9 mouse cellular contexts compared by ENCODE assay signal in genomic region chr10:41434624-41435023, GRCm38 (mm10). TPM values are rescaled to one million over a fixed set of nuclear protein-coding genes. Genes with fewer than 3 reads are reported as not detected.
DNase-seq lines count a peak whose midpoint lies in the region; ATAC-seq and TF ChIP-seq lines count a peak whose summit lies in the region.
"Had no signal": no experiment of that assay in that cellular context is flagged by ENCODE, and none has a peak within 500 bp of the region (broad histone marks: within the 10 kb centered on the region; RNA-seq: fewer than 3 reads in every experiment).

No protein-coding gene starts in this region.

- no peak for TF ChIP-seq POLR2A in thymus, adult 2 months (IDR thresholded peaks at IDR 0.05; ENCODE audit: control insufficient read depth, extremely low read depth, insufficient read depth, low read length, poor library complexity)

- H3K4me1 ChIP-seq in midbrain, embryonic 11.5 days (ENCODE audit: control insufficient read depth, insufficient read depth, low read length): no peaks in the 10 kb centered on the region
- no peaks in the 10 kb centered on the region for H3K4me1 ChIP-seq in midbrain, embryonic 15.5 days
- no peaks in the 10 kb centered on the region for H3K4me1 ChIP-seq in liver, embryonic 13.5 days (replicated peaks)
- H3K4me1 ChIP-seq in thymus, adult 2 months (replicated peaks; ENCODE audit: control insufficient read depth, insufficient read depth, low read length): no peaks in the 10 kb centered on the region
- H3K4me1 ChIP-seq: limb, embryonic 13.5 days had no signal

- no peaks in the 10 kb centered on the region for H3K9me3 ChIP-seq in midbrain, embryonic 11.5 days (ENCODE audit: control insufficient read depth, low read length)
- H3K9me3 ChIP-seq in midbrain, embryonic 15.5 days: no peaks in the 10 kb centered on the region
- H3K9me3 ChIP-seq in liver, embryonic 13.5 days (replicated peaks): no peaks in the 10 kb centered on the region
- H3K9me3 ChIP-seq: limb, embryonic 13.5 days had no signal

- TF ChIP-seq CTCF in thymus, adult 2 months (IDR thresholded peaks at IDR 0.05; ENCODE audit: borderline replicate concordance, control insufficient read depth, extremely low read depth, insufficient read depth, low read length, poor library complexity): no peak

- no peak overlapping the region for H3K9ac ChIP-seq in midbrain, embryonic 11.5 days (ENCODE audit: low read length)
- H3K9ac ChIP-seq in midbrain, embryonic 15.5 days: no peak overlapping the region
- no peak overlapping the region for H3K9ac ChIP-seq in liver, embryonic 13.5 days
- H3K9ac ChIP-seq: limb, embryonic 13.5 days had no signal

- no peak for ATAC-seq in midbrain, embryonic 11.5 days (ENCODE audit: low FRiP score)
- no peak for ATAC-seq in midbrain, embryonic 15.5 days (replicated peaks)
- ATAC-seq in liver, embryonic 13.5 days (ENCODE audit: low read depth): no peak

- no peak overlapping the region for H3K4me2 ChIP-seq in midbrain, embryonic 11.5 days
- no peak overlapping the region for H3K4me2 ChIP-seq in midbrain, embryonic 15.5 days
- no peak overlapping the region for H3K4me2 ChIP-seq in liver, embryonic 13.5 days
- H3K4me2 ChIP-seq: limb, embryonic 13.5 days had no signal

- H3K27ac ChIP-seq in midbrain, embryonic 11.5 days (ENCODE audit: low read depth, low read length): no peak overlapping the region
- no peak overlapping the region for H3K27ac ChIP-seq in midbrain, embryonic 15.5 days
- no peak overlapping the region for H3K27ac ChIP-seq in liver, embryonic 13.5 days
- H3K27ac ChIP-seq in thymus, adult 2 months (ENCODE audit: control insufficient read depth, insufficient read depth, low read length): no peak overlapping the region
- H3K27ac ChIP-seq: limb, embryonic 13.5 days had no signal

- no peak overlapping the region for H3K4me3 ChIP-seq in midbrain, embryonic 11.5 days (ENCODE audit: low read depth, low read length)
- H3K4me3 ChIP-seq in midbrain, embryonic 15.5 days: no peak overlapping the region
- H3K4me3 ChIP-seq in liver, embryonic 13.5 days (replicated peaks): no peak overlapping the region
- H3K4me3 ChIP-seq in thymus, adult 2 months (ENCODE audit: control insufficient read depth, insufficient read depth, low read length): no peak overlapping the region
- H3K4me3 ChIP-seq: erythroblast, embryonic 14.5 days; limb, embryonic 13.5 days had no signal

- intact Hi-C loops in heart, postnatal 36 days (cut with DNase I): loop anchor here (10.0 kb wide), 2 partner anchors 70 to 250 kb away; no protein-coding TSS in a partner anchor

- no peaks in the 10 kb centered on the region for H3K36me3 ChIP-seq in midbrain, embryonic 11.5 days (ENCODE audit: control insufficient read depth, insufficient read depth, low read length)
- no peaks in the 10 kb centered on the region for H3K36me3 ChIP-seq in midbrain, embryonic 15.5 days (replicated peaks)
- H3K36me3 ChIP-seq in liver, embryonic 13.5 days: no peaks in the 10 kb centered on the region
- no peaks in the 10 kb centered on the region for H3K36me3 ChIP-seq in thymus, adult 2 months (ENCODE audit: control insufficient read depth, insufficient read depth, low read length)
- H3K36me3 ChIP-seq: limb, embryonic 13.5 days had no signal

- peaks cover 5% of the 10 kb centered on the region for H3K27me3 ChIP-seq in midbrain, embryonic 11.5 days (ENCODE audit: control insufficient read depth, insufficient read depth, low read length)
- peaks cover 4% of the 10 kb centered on the region for H3K27me3 ChIP-seq in midbrain, embryonic 15.5 days (replicated peaks)
- 0 out of 2 replicates have a peak, but pooled peaks cover 8% of the 10 kb centered on the region for H3K27me3 ChIP-seq in liver, embryonic 13.5 days
- no peaks in the 10 kb centered on the region for H3K27me3 ChIP-seq in thymus, adult 2 months (ENCODE audit: control insufficient read depth, insufficient read depth, low read length)

- DNase-seq in midbrain, embryonic 11.5 days (ENCODE audit: low spot score, missing footprints): peak; percentile 85
- DNase-seq in NIH3T3 (ENCODE audit: low read depth): peak; percentile 77
- peak; percentile 39 for DNase-seq in cerebellum, adult 8-10 months
- DNase-seq in heart, postnatal 36 days: peak; percentile 57 to 66
- peak; percentile 13 for DNase-seq in liver, embryonic 13.5 days
- DNase-seq in thymus, adult 2 months: peak; percentile 59

- WGBS in midbrain, embryonic 11.5 days: 25% methylated on average over 4 of the region's 4 CpGs
- 24% methylated on average over 4 of the region's 4 CpGs for WGBS in midbrain, embryonic 15.5 days
- WGBS in liver, embryonic 13.5 days (ENCODE audit: insufficient replicate concordance): 26% methylated on average over 4 of the region's 4 CpGs
- 32% methylated on average over 4 of the region's 4 CpGs for WGBS in thymus, adult 2 months

RNA-seq across cellular contexts. Expression of gene Zbtb24, which starts 15.6 kb away (rescaled TPM):
- 19.1 TPM in 2 replicates for polyA plus RNA-seq in midbrain, embryonic 11.5 days (2014; fragmentation: Nextera tagmentation; extraction: Ambion mirVana)
- polyA plus RNA-seq in midbrain, embryonic 15.5 days (2015; fragmentation: Nextera tagmentation; extraction: Ambion mirVana): 19.8 and 22.3 TPM in 2 replicates
- total RNA-seq in heart, postnatal 36 days (2021): 1 to 10 TPM; 8.6 to 8.9 TPM
- polyA plus RNA-seq in liver, embryonic 13.5 days (2015; fragmentation: Nextera tagmentation; extraction: Ambion mirVana): 5.2 and 5.7 TPM in 2 replicates
- 31.4 and 31.6 TPM in 2 replicates for polyA plus RNA-seq in thymus, adult 2 months (2012; rRNA removed)

RNA-seq across cellular contexts. Expression of gene Mical1, which starts 41.5 kb away (rescaled TPM):
- 34.0 and 36.6 TPM in 2 replicates for polyA plus RNA-seq in midbrain, embryonic 11.5 days (2014; fragmentation: Nextera tagmentation; extraction: Ambion mirVana)
- polyA plus RNA-seq in midbrain, embryonic 15.5 days (2015; fragmentation: Nextera tagmentation; extraction: Ambion mirVana): 19.6 and 21.5 TPM in 2 replicates
- 10 to 100 TPM; 14.5 to 15.8 TPM for total RNA-seq in heart, postnatal 36 days (2021)
- 6.0 and 6.1 TPM in 2 replicates for polyA plus RNA-seq in liver, embryonic 13.5 days (2015; fragmentation: Nextera tagmentation; extraction: Ambion mirVana)
- 232 and 249 TPM in 2 replicates for polyA plus RNA-seq in thymus, adult 2 months (2012; rRNA removed)

RNA-seq across cellular contexts. Expression of gene Smpd2, which starts 55.5 kb away (rescaled TPM):
- 50.7 and 60.0 TPM in 2 replicates for polyA plus RNA-seq in midbrain, embryonic 11.5 days (2014; fragmentation: Nextera tagmentation; extraction: Ambion mirVana)
- polyA plus RNA-seq in midbrain, embryonic 15.5 days (2015; fragmentation: Nextera tagmentation; extraction: Ambion mirVana): 38.8 and 41.6 TPM in 2 replicates
- total RNA-seq in heart, postnatal 36 days (2021): 10 to 100 TPM; 42.8 to 45.3 TPM
- polyA plus RNA-seq in liver, embryonic 13.5 days (2015; fragmentation: Nextera tagmentation; extraction: Ambion mirVana): 9.8 and 11.2 TPM in 2 replicates
- polyA plus RNA-seq in thymus, adult 2 months (2012; rRNA removed): 134 and 141 TPM in 2 replicates

RNA-seq across cellular contexts. Expression of gene Ppil6, which starts 55.6 kb away (rescaled TPM):
- polyA plus RNA-seq in midbrain, embryonic 11.5 days (2014; fragmentation: Nextera tagmentation; extraction: Ambion mirVana): 0.66 and 0.85 TPM in 2 replicates
- 3.2 and 3.3 TPM in 2 replicates for polyA plus RNA-seq in midbrain, embryonic 15.5 days (2015; fragmentation: Nextera tagmentation; extraction: Ambion mirVana)
- 1 to 10 TPM; 1.2 to 1.8 TPM for total RNA-seq in heart, postnatal 36 days (2021)
- not detected in 2 replicates for polyA plus RNA-seq in liver, embryonic 13.5 days (2015; fragmentation: Nextera tagmentation; extraction: Ambion mirVana)
- 0.15 and 0.20 TPM in 2 replicates for polyA plus RNA-seq in thymus, adult 2 months (2012; rRNA removed)
- polyA plus RNA-seq: erythroblast, embryonic 14.5 days had no signal

Comparison
In these comparisons a context has a peak if more than half of its experiments do, and no peak if none do; other contexts are left out.
1. DNase-seq: peak in every context shown above with its lines; median percentile 85 in midbrain, embryonic 11.5 days; 77 in NIH3T3; 62 in heart, postnatal 36 days; 59 in thymus, adult 2 months; 39 in cerebellum, adult 8-10 months; 13 in liver, embryonic 13.5 days.